Mouse (Mus musculus) gastrocnemius, postnatal 4 days (tissue): ENCODE results near the gene Inha. TPM values are rescaled to one million over a fixed set of nuclear protein-coding genes. Genes with fewer than 3 reads are reported as not detected.

Source experiments
- DNase-seq, 2 experiments: peaks; one replicate each; pipeline ENCODE4 v3.0.0; 2021 to 2022; ENCODE audit warnings: low spot score in 2 of 2, mixed read lengths in 2 of 2
- total RNA-seq, 2 experiments: library from RNA; stranded (reverse); gene quantifications; 2 replicates each; pipeline ENCODE4 v1.2.3; 2021

Gene Inha
- total RNA-seq, 2 experiments from 2014 or later: 13.4 to 15.1 TPM

GRCm38 (mm10) chr1:75555680-75556079 lies 48.8 kb downstream of the Inha start:
- no peak for DNase-seq

GRCm38 (mm10) chr1:75556143-75556781 lies 49.4 kb downstream of the Inha start:
- DNase-seq: no peak

GRCm38 (mm10) chr1:75557041-75557440 lies 50.2 kb downstream of the Inha start:
- no peak for DNase-seq

- DNase-seq: no peak
These were observed 51.7 kb downstream of the Inha start for GRCm38 (mm10) chr1:75558388-75559178.

GRCm38 (mm10) chr1:75559212-75559925 lies 52.5 kb downstream of the Inha start:
- peak; percentile 87 to 92 for DNase-seq

Other genes starting within 250 kb of the Inha start
- gene Ptprn, start 242.6 kb upstream of the Inha start, total RNA-seq: under 1 TPM; 0.07 to 0.23 TPM
- not detected for gene Resp18, start 228.7 kb upstream of the Inha start, total RNA-seq
- gene Dnpep, start 189.1 kb upstream of the Inha start, total RNA-seq: 10 to 100 TPM; 65.0 to 70.5 TPM
- gene Des, start 146.7 kb upstream of the Inha start, total RNA-seq: 1,000 to 10,000 TPM; 1,760 to 1,859 TPM
- gene Speg, start 131.8 kb upstream of the Inha start, total RNA-seq: 100 to 1,000 TPM; 156 to 170 TPM
- gene Gmppa, start 71.1 kb upstream of the Inha start, total RNA-seq: 10 to 100 TPM; 43.5 to 49.3 TPM
- under 1 TPM in 1 of 2 experiments, not detected in 1; 0.13 TPM for gene Asic4, start 56.6 kb upstream of the Inha start, total RNA-seq
- gene Chpf, start 27.8 kb upstream of the Inha start, total RNA-seq: 10 to 100 TPM; 47.6 to 51.6 TPM
- under 1 TPM; 0.78 to 0.93 TPM for gene Tmem198, start 27.5 kb upstream of the Inha start, total RNA-seq
- gene Obsl1, start 625 bp upstream of the Inha start, total RNA-seq: 100 to 1,000 TPM; 203 to 213 TPM
- 10 to 100 TPM; 14.2 to 15.2 TPM for gene Stk11ip, start 14.5 kb downstream of the Inha start, total RNA-seq
- 10 to 100 TPM; 18.5 to 23.6 TPM for gene Slc4a3, start 39.2 kb downstream of the Inha start, total RNA-seq